9 mouse cellular contexts compared by ENCODE assay signal in the genomic region with DNA sequence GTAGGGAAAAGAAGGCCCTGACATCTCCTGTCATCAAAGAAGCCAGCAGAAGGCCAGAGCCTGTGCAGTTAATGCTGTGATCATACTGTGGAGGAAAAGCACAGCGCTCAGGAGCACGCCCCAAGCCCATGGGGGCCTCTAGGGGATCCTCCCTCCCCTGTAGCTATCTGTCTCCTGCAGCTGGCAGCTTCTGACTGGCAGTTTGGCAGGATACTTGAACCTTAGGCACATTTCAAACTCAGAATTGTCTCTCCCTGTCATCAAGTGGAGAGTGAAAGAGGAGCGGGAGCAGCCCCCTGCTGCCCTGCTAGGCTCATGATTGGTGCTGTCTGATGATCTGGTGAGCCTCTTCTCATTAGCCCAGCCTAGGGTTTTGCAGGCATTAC. TPM values are rescaled to one million over a fixed set of nuclear protein-coding genes. Genes with fewer than 3 reads are reported as not detected.
DNase-seq lines count a peak whose midpoint lies in the region; ATAC-seq and TF ChIP-seq lines count a peak whose summit lies in the region.
"Had no signal": no experiment of that assay in that cellular context is flagged by ENCODE, and none has a peak within 500 bp of the region (broad histone marks: within the 10 kb centered on the region; RNA-seq: fewer than 3 reads in every experiment).

No protein-coding gene starts in this region.

- peaks cover 4% of the 10 kb centered on the region; the same call in 1 of the 2 replicates for H3K27me3 ChIP-seq in G1E (ENCODE audit: insufficient read depth, low read length)
- H3K27me3 ChIP-seq in heart, embryonic 10.5 days (ENCODE audit: insufficient read depth, poor library complexity, severe bottlenecking) = no peaks in the 10 kb centered on the region
- H3K27me3 ChIP-seq in liver, embryonic 13.5 days = no peaks in the 10 kb centered on the region
- H3K27me3 ChIP-seq: limb, embryonic 13.5 days had no signal

- WGBS in heart, embryonic 10.5 days = 42% methylated on average over 3 of the region's 3 CpGs
- WGBS in liver, embryonic 13.5 days (ENCODE audit: insufficient replicate concordance) = 17% methylated on average over 3 of the region's 3 CpGs

- H3K4me1 ChIP-seq in G1E (ENCODE audit: insufficient read depth, low read depth, low read length) = peaks cover 10% of the 10 kb centered on the region
- H3K4me1 ChIP-seq in brown adipose tissue, adult 24 weeks (ENCODE audit: control insufficient read depth, insufficient read depth, insufficient read length, low read length) = peaks cover 28% of the 10 kb centered on the region
- peaks cover 29% of the 10 kb centered on the region for H3K4me1 ChIP-seq in heart, embryonic 10.5 days
- peaks cover 100% of the 10 kb centered on the region for H3K4me1 ChIP-seq in liver, embryonic 13.5 days (replicated peaks)

- no peaks in the 10 kb centered on the region for H3K36me3 ChIP-seq in G1E (replicated peaks)
- no peaks in the 10 kb centered on the region for H3K36me3 ChIP-seq in heart, embryonic 10.5 days
- no peaks in the 10 kb centered on the region for H3K36me3 ChIP-seq in liver, embryonic 13.5 days
- H3K36me3 ChIP-seq: limb, embryonic 13.5 days had no signal

- peak overlapping the region; percentile 81 for H3K9ac ChIP-seq in liver, embryonic 13.5 days
- H3K9ac ChIP-seq: limb, embryonic 13.5 days had no signal

- peak overlapping the region; percentile 82 for H3K27ac ChIP-seq in brown adipose tissue, adult 24 weeks (replicated peaks; ENCODE audit: low read depth, low read length)
- peak overlapping the region; percentile 44 for H3K27ac ChIP-seq in heart, embryonic 10.5 days
- H3K27ac ChIP-seq in liver, embryonic 13.5 days = peak overlapping the region; percentile 100
- H3K27ac ChIP-seq: limb, embryonic 13.5 days had no signal

- DNase-seq in G1E (ENCODE audit: low spot score) = peak; percentile 8
- peak; percentile 92 for DNase-seq in heart, embryonic 10.5 days (ENCODE audit: low spot score)
- peak; percentile 91 for DNase-seq in liver, embryonic 13.5 days
- DNase-seq in natural killer cell, adult 2 months (ENCODE audit: low spot score in 2 of 2) = no peak
- no peak for DNase-seq in thymus, postnatal 14 days
- DNase-seq in left cerebral cortex, adult 9 months (ENCODE audit: low spot score in 2 of 2) = no peak
- DNase-seq in thymus, adult 18-20 months = no peak

- H3K4me3 ChIP-seq in G1E (ENCODE audit: low read depth, low read length) = no peak overlapping the region
- H3K4me3 ChIP-seq in brown adipose tissue, adult 24 weeks (ENCODE audit: insufficient read depth, low read depth, low read length) = no peak overlapping the region
- 0 out of 2 replicates have a peak overlapping the region, but pooled peaks have one; percentile 13 for H3K4me3 ChIP-seq in heart, embryonic 10.5 days
- peak overlapping the region; percentile 52 for H3K4me3 ChIP-seq in liver, embryonic 13.5 days (replicated peaks)
- H3K4me3 ChIP-seq: limb, embryonic 13.5 days had no signal

- TF ChIP-seq CTCF in G1E (IDR thresholded peaks at IDR 0.05; ENCODE audit: low read depth, low read length) = no peak

- H3K4me2 ChIP-seq in liver, embryonic 13.5 days = peak overlapping the region; percentile 72
- H3K4me2 ChIP-seq: limb, embryonic 13.5 days had no signal

- no peak; the same call in 1 of the 2 replicates for ATAC-seq in G1E (ENCODE audit: extremely low read depth, insufficient number of reproducible peaks, low FRiP score, poor library complexity, severe bottlenecking)
- ATAC-seq in liver, embryonic 13.5 days (ENCODE audit: low read depth) = peak; percentile 97

- H3K9me3 ChIP-seq in G1E (replicated peaks) = no peaks in the 10 kb centered on the region
- no peaks in the 10 kb centered on the region for H3K9me3 ChIP-seq in heart, embryonic 10.5 days
- no peaks in the 10 kb centered on the region for H3K9me3 ChIP-seq in liver, embryonic 13.5 days (replicated peaks)
- H3K9me3 ChIP-seq: limb, embryonic 13.5 days had no signal

RNA-seq across cellular contexts. Expression of gene Pcx, which starts 48.3 kb away (rescaled TPM):
- total RNA-seq in G1E (2014; fragmentation: Nextera tagmentation) (2.4 and 26.3 TPM in 2 replicates), G1E (2017) (2.2 and 2.5 TPM in 2 replicates)
- polyA plus RNA-seq in G1E (2012) = 11.7 and 12.9 TPM in 2 replicates
- 328 and 343 TPM in 2 replicates for polyA plus RNA-seq in brown adipose tissue, adult 24 weeks (2012; ENCODE audit: insufficient read depth, insufficient read length, missing spikeins)
- 21.4 and 25.3 TPM in 2 replicates for polyA plus RNA-seq in heart, embryonic 10.5 days (2016; fragmentation: Nextera tagmentation; extraction: Ambion mirVana)
- 31.4 and 35.1 TPM in 2 replicates for polyA plus RNA-seq in liver, embryonic 13.5 days (2015; fragmentation: Nextera tagmentation; extraction: Ambion mirVana)

RNA-seq across cellular contexts. Expression of gene Lrfn4, which starts 56.9 kb away (rescaled TPM):
- not detected in 2 replicates for total RNA-seq in G1E (2014; fragmentation: Nextera tagmentation)
- total RNA-seq in G1E (2017) = 0.35 and 0.49 TPM in 2 replicates
- polyA plus RNA-seq in G1E (2012) = 0.54 and 0.66 TPM in 2 replicates
- polyA plus RNA-seq in brown adipose tissue, adult 24 weeks (2012; ENCODE audit: insufficient read depth, insufficient read length, missing spikeins) = 0.36 TPM in 1 of 2 replicates, not detected in the other
- polyA plus RNA-seq in heart, embryonic 10.5 days (2016; fragmentation: Nextera tagmentation; extraction: Ambion mirVana) = 4.4 and 7.2 TPM in 2 replicates
- polyA plus RNA-seq in liver, embryonic 13.5 days (2015; fragmentation: Nextera tagmentation; extraction: Ambion mirVana) = 0.43 and 0.59 TPM in 2 replicates

Comparison
In these comparisons a context has a peak if more than half of its experiments do, and no peak if none do; other contexts are left out.
1. DNase-seq: peak in G1E (single experiment), heart, embryonic 10.5 days (single experiment) and liver, embryonic 13.5 days (single experiment); none in natural killer cell, adult 2 months (0 of 2), thymus, postnatal 14 days (single experiment), left cerebral cortex, adult 9 months (0 of 2) and thymus, adult 18-20 months (0 of 2).
2. H3K4me3 ChIP-seq: peak in heart, embryonic 10.5 days (single experiment) and liver, embryonic 13.5 days (single experiment); none in G1E (single experiment) and brown adipose tissue, adult 24 weeks (single experiment).
3. H3K27ac ChIP-seq: peak in every context shown above with its lines; median percentile 100 in liver, embryonic 13.5 days; 82 in brown adipose tissue, adult 24 weeks; 44 in heart, embryonic 10.5 days.